Comparison of ENCODE assay signal across 18 mouse cellular contexts in the genomic region with DNA sequence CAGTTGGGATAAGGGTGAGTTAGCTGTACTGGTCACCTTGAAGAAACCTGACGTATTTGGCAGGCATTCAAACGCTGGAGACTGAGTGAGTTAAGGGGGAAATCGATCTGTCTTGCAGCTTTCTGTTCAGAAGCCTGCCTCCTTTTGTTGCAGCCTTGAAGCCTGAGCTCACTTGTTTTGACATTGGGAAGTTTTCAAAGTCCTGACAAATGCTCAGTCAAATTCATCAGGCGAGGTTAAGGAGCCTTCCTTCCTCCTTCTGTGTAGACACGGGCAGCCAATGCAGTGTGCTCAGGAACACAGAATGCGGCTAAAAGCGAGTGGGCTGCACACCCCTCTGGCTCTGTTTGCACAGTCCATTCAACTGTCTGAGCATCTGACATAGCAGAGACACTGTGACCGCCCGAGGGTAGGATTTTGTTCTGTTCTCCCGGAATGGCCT. TPM values are rescaled to one million over a fixed set of nuclear protein-coding genes. Genes with fewer than 3 reads are reported as not detected.
A peak's percentile ranks its signal among the peaks of the same experiment; 100 is the strongest.
DNase-seq lines count a peak whose midpoint lies in the region; ATAC-seq lines count a peak whose summit lies in the region.
"Had no signal": no experiment of that assay in that cellular context is flagged by ENCODE, and none has a peak within 500 bp of the region (broad histone marks: within the 10 kb centered on the region; RNA-seq: fewer than 3 reads in every experiment).

No protein-coding gene starts in this region.

- H3K4me3 ChIP-seq in lung, embryonic 16.5 days (ENCODE audit: low read length) = no peak overlapping the region
- no peak overlapping the region for H3K4me3 ChIP-seq in forebrain, embryonic 13.5 days
- H3K4me3 ChIP-seq in hindbrain, embryonic 16.5 days (ENCODE audit: low read length) = no peak overlapping the region
- H3K4me3 ChIP-seq in midbrain, embryonic 15.5 days = no peak overlapping the region
- H3K4me3 ChIP-seq: heart, embryonic 13.5 days; limb, embryonic 15.5 days; neural tube, embryonic 12.5 days had no signal

- ATAC-seq in lung, embryonic 16.5 days (ENCODE audit: low read depth) = no peak; the same call in 1 of the 2 replicates
- peak; percentile 72 for ATAC-seq in forebrain, embryonic 13.5 days
- peak; percentile 83 for ATAC-seq in hindbrain, embryonic 16.5 days
- peak; percentile 87 for ATAC-seq in midbrain, embryonic 15.5 days (replicated peaks)
- ATAC-seq: inflammation-experienced regulatory T-cells, adult 6 months; Patski had no signal

- H3K9me3 ChIP-seq in lung, embryonic 16.5 days (ENCODE audit: control insufficient read depth, low read length) = no peaks in the 10 kb centered on the region
- H3K9me3 ChIP-seq in forebrain, embryonic 13.5 days (replicated peaks) = no peaks in the 10 kb centered on the region
- no peaks in the 10 kb centered on the region for H3K9me3 ChIP-seq in hindbrain, embryonic 16.5 days (ENCODE audit: control insufficient read depth, low read length)
- no peaks in the 10 kb centered on the region for H3K9me3 ChIP-seq in midbrain, embryonic 15.5 days
- H3K9me3 ChIP-seq: heart, embryonic 13.5 days; limb, embryonic 15.5 days; neural tube, embryonic 12.5 days had no signal

- no peak overlapping the region for H3K27ac ChIP-seq in lung, embryonic 16.5 days (ENCODE audit: low read length)
- H3K27ac ChIP-seq in forebrain, embryonic 13.5 days = no peak overlapping the region
- H3K27ac ChIP-seq in hindbrain, embryonic 16.5 days (ENCODE audit: low read depth, low read length) = no peak overlapping the region
- no peak overlapping the region for H3K27ac ChIP-seq in midbrain, embryonic 15.5 days
- H3K27ac ChIP-seq: heart, embryonic 13.5 days; limb, embryonic 15.5 days; neural tube, embryonic 12.5 days had no signal

- no peak overlapping the region for H3K9ac ChIP-seq in lung, embryonic 16.5 days (ENCODE audit: low read length)
- no peak overlapping the region for H3K9ac ChIP-seq in forebrain, embryonic 13.5 days
- H3K9ac ChIP-seq in hindbrain, embryonic 16.5 days (ENCODE audit: low read depth, low read length) = no peak overlapping the region
- no peak overlapping the region for H3K9ac ChIP-seq in midbrain, embryonic 15.5 days
- H3K9ac ChIP-seq: heart, embryonic 13.5 days; limb, embryonic 15.5 days; neural tube, embryonic 12.5 days had no signal

- 31% methylated on average over 10 of the region's 10 CpGs for WGBS in lung, embryonic 16.5 days
- WGBS in forebrain, embryonic 13.5 days = 31% methylated on average over 10 of the region's 10 CpGs
- WGBS in hindbrain, embryonic 16.5 days = 45% methylated on average over 10 of the region's 10 CpGs
- WGBS in midbrain, embryonic 15.5 days = 32% methylated on average over 10 of the region's 10 CpGs

- H3K4me2 ChIP-seq in lung, embryonic 16.5 days (ENCODE audit: low read depth, low read length) = peak overlapping the region; percentile 21; the same call in 1 of the 2 replicates
- H3K4me2 ChIP-seq in forebrain, embryonic 13.5 days = peak overlapping the region; percentile 26; the same call in 1 of the 2 replicates
- H3K4me2 ChIP-seq in hindbrain, embryonic 16.5 days (ENCODE audit: low read length) = peak overlapping the region; percentile 23; the same call in 1 of the 2 replicates
- peak overlapping the region; percentile 6 for H3K4me2 ChIP-seq in midbrain, embryonic 15.5 days
- H3K4me2 ChIP-seq: heart, embryonic 13.5 days; limb, embryonic 15.5 days; neural tube, embryonic 12.5 days had no signal

- no peaks in the 10 kb centered on the region for H3K36me3 ChIP-seq in lung, embryonic 16.5 days (ENCODE audit: control insufficient read depth, insufficient read depth, low read length)
- H3K36me3 ChIP-seq in forebrain, embryonic 13.5 days (ENCODE audit: poor library complexity, severe bottlenecking) = no peaks in the 10 kb centered on the region
- H3K36me3 ChIP-seq in hindbrain, embryonic 16.5 days (ENCODE audit: control insufficient read depth, insufficient read depth, low read length) = no peaks in the 10 kb centered on the region
- no peaks in the 10 kb centered on the region for H3K36me3 ChIP-seq in midbrain, embryonic 15.5 days (replicated peaks)
- H3K36me3 ChIP-seq: heart, embryonic 13.5 days; limb, embryonic 15.5 days; neural tube, embryonic 12.5 days had no signal

- no peak for DNase-seq in lung, postnatal 10 days
- no peak for DNase-seq in layer of hippocampus, postnatal 36 days
- DNase-seq in frontal cortex, postnatal 14 days (ENCODE audit: low spot score in 2 of 2) = no peak
- no peak for DNase-seq in urinary bladder, postnatal 36 days (ENCODE audit: low spot score in 2 of 2)
- DNase-seq: cerebellum, postnatal 14 days; gastrocnemius, postnatal 10 days; kidney, postnatal 36 days; thymus, adult 18-20 months had no signal

- H3K4me1 ChIP-seq in lung, embryonic 16.5 days (replicated peaks; ENCODE audit: control insufficient read depth, insufficient read depth, low read length) = no peaks in the 10 kb centered on the region
- H3K4me1 ChIP-seq in forebrain, embryonic 13.5 days = peaks cover 14% of the 10 kb centered on the region; the same call in 1 of the 2 replicates
- H3K4me1 ChIP-seq in hindbrain, embryonic 16.5 days (ENCODE audit: control insufficient read depth, insufficient read depth, low read depth, low read length) = peaks cover 6% of the 10 kb centered on the region; the same call in 1 of the 2 replicates
- 0 out of 2 replicates have a peak, but pooled peaks cover 5% of the 10 kb centered on the region for H3K4me1 ChIP-seq in midbrain, embryonic 15.5 days
- H3K4me1 ChIP-seq: neural tube, embryonic 12.5 days had no signal

- H3K27me3 ChIP-seq in lung, embryonic 16.5 days (ENCODE audit: control insufficient read depth, insufficient read depth, low read depth, low read length) = no peaks in the 10 kb centered on the region
- no peaks in the 10 kb centered on the region for H3K27me3 ChIP-seq in forebrain, embryonic 13.5 days
- no peaks in the 10 kb centered on the region for H3K27me3 ChIP-seq in hindbrain, embryonic 16.5 days (replicated peaks; ENCODE audit: control insufficient read depth, insufficient read depth, low read length)
- no peaks in the 10 kb centered on the region for H3K27me3 ChIP-seq in midbrain, embryonic 15.5 days (replicated peaks)
- H3K27me3 ChIP-seq: CH12.LX; heart, embryonic 13.5 days; limb, embryonic 15.5 days; neural tube, embryonic 12.5 days had no signal

RNA-seq across cellular contexts. Expression of a gene that starts 16.7 kb away (rescaled TPM):
- 55.2 and 57.3 TPM in 2 replicates for polyA plus RNA-seq in lung, embryonic 16.5 days (2015; fragmentation: Nextera tagmentation; extraction: Ambion mirVana)
- 18.0 and 22.6 TPM in 2 replicates for polyA plus RNA-seq in forebrain, embryonic 13.5 days (2015; fragmentation: Nextera tagmentation; extraction: Ambion mirVana)
- 50.8 and 55.2 TPM in 2 replicates for polyA plus RNA-seq in hindbrain, embryonic 16.5 days (2015; fragmentation: Nextera tagmentation; extraction: Ambion mirVana)
- polyA plus RNA-seq in midbrain, embryonic 15.5 days (2015; fragmentation: Nextera tagmentation; extraction: Ambion mirVana) = 46.2 and 53.6 TPM in 2 replicates
- total RNA-seq in layer of hippocampus, postnatal 36 days (2021) = 100 to 1,000 TPM; 163 to 183 TPM
